Mouse (Mus musculus) embryonic facial prominence, embryonic 14.5 days (tissue): Measurements from ENCODE around the gene Patj. TPM values are rescaled to one million over a fixed set of nuclear protein-coding genes. Genes with fewer than 3 reads are reported as not detected.

Experiments
- ATAC-seq: fragments of 200-750 bp; cut with Nextera tagmentation; 2 replicates; pipeline ENCODE4 v1.8.0; 2017; ENCODE audit warnings: low read depth, moderate number of reproducible peaks, moderate TSS enrichment
- DNase-seq: peaks from one replicate; pipeline ENCODE4 v3.0.0-alpha.2; 2015; ENCODE audit warnings: low spot score
- H3K27ac ChIP-seq: fragments of 300-500 bp; sonication (generic); replicated peaks from 2 replicates; pipeline ENCODE4 v1.5.1; 2014; ENCODE audit warnings: low read depth, mild to moderate bottlenecking, low read length, moderate library complexity
- H3K27me3 ChIP-seq: fragments of 300-500 bp; sonication (generic); replicated peaks from 2 replicates; pipeline ENCODE4 v1.6.1; 2014; ENCODE audit warnings: low read length; ENCODE audit not compliant: control insufficient read depth, insufficient read depth
- H3K36me3 ChIP-seq: fragments of 300-500 bp; sonication (generic); 2 replicates; pipeline ENCODE4 v1.6.1; 2014; ENCODE audit warnings: low read length, mixed read lengths; ENCODE audit not compliant: control insufficient read depth, insufficient read depth
- H3K4me1 ChIP-seq: fragments of 300-500 bp; sonication (generic); 2 replicates; pipeline ENCODE4 v1.6.1; 2014; ENCODE audit warnings: antibody characterized with exemption, low read length; ENCODE audit not compliant: control insufficient read depth, insufficient read depth
- H3K4me2 ChIP-seq: fragments of 300-500 bp; sonication (generic); 2 replicates; pipeline ENCODE4 v1.6.1; 2014; ENCODE audit warnings: low read depth, mild to moderate bottlenecking, low read length, moderate library complexity, mixed read lengths
- H3K4me3 ChIP-seq: fragments of 300-500 bp; sonication (generic); 2 replicates; pipeline ENCODE4 v1.5.1; 2014; ENCODE audit warnings: low read depth, mild to moderate bottlenecking, low read length
- H3K9ac ChIP-seq: fragments of 300-500 bp; sonication (generic); 2 replicates; pipeline ENCODE4 v1.6.1; 2014; ENCODE audit warnings: low read depth, mild to moderate bottlenecking, low read length, moderate library complexity, mixed read lengths
- H3K9me3 ChIP-seq: fragments of 300-500 bp; sonication (generic); 2 replicates; pipeline ENCODE4 v1.6.1; 2016; ENCODE audit warnings: low read length; ENCODE audit not compliant: control insufficient read depth
- WGBS: fragments of 180-500 bp; shearing (Covaris S2); extraction: QIAGEN DNeasy Blood & Tissue Kit; methylation state at CpG from one replicate; pipeline ENCODE4 v1.1.7; 2014; 5-methylcytosine and 5-hydroxymethylcytosine counted together
- microRNA-seq: library from miRNA; unstranded; fragments of <30 nt; microRNA quantifications from one replicate; pipeline ENCODE4, GENCODE M21; 2016; ENCODE audit warnings: borderline number of aligned reads
- polyA plus RNA-seq: library from polyadenylated mRNA; unstranded; fragments of >200 nt; fragmentation: Nextera tagmentation; extraction: Ambion mirVana; gene quantifications from 2 replicates; pipeline ENCODE4 v1.2.1, GENCODE M21; 2014

The Patj gene
- polyA plus RNA-seq, 1 experiment from 2014 or later: 12.3 TPM

DNA sequence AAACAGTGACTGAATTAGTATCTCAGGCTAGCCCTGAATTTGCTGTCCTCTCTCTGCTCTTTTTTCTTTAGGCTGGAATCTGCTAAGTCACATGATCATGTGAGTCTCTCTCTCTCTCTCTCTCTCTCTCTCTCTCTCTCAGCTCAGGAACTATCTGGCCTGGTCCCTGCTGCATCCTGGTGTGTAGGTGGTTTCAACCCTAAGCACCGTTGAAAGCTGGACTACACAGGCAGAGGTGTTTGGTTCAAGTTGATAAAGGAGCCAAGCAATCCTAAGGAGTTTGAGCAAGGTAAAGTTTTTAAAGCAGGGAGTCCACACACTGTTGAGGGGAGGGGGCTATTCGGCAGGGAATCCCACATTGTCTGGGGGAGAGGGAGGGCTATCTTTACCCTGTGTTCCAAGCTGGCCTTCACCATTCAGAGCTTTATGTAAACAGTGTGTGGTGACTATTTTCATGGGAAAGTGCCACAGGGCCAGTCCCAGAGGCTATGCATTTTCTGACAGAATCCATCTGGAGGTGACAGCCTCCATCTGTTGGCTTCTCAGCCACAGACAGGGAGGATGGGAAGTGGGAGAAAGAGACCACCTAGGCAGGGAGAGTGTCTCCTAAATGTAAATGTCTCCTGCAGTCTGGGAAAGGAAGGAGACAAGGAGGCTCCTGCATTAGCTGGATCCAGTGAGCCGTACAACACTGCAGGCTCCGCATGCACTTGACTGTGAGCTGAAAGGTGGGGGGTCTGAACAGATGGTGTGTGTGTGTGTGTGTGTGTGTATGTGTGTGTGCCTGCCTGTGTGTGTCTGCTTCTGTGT, 362.6 kb downstream of the Patj start:
- no peak overlapping the region for H3K4me2 ChIP-seq
- no peak overlapping the region for H3K9ac ChIP-seq
- H3K27ac ChIP-seq: no peak overlapping the region
- ATAC-seq (peak; percentile 51; the same call in 1 of the 2 replicates), DNase-seq (peak; percentile 34)
- WGBS: 46% methylated on average over 4 of the region's 4 CpGs
- no peaks in the 10 kb centered on the region for H3K27me3 ChIP-seq
- H3K4me3 ChIP-seq: no peak overlapping the region
- H3K4me1 ChIP-seq: no peaks in the 10 kb centered on the region
- no peaks in the 10 kb centered on the region for H3K9me3 ChIP-seq
- H3K36me3 ChIP-seq: 0 out of 2 replicates have a peak, but pooled peaks cover 15% of the 10 kb centered on the region

- Histone ChIP-seq H3K4me1 (no peaks in the 10 kb centered on the region), H3K27ac (no peak overlapping the region), H3K9ac (no peak overlapping the region), H3K4me2 (no peak overlapping the region), H3K36me3 (0 out of 2 replicates have a peak, but pooled peaks cover 21% of the 10 kb centered on the region), H3K4me3 (no peak overlapping the region), H3K9me3 (no peaks in the 10 kb centered on the region), H3K27me3 (no peaks in the 10 kb centered on the region)
- no peak for DNase-seq
- 57% methylated on average over 3 of the region's 3 CpGs for WGBS
- no peak for ATAC-seq
Observed at GRCm38 (mm10) chr4:98758872-98759518, 363.4 kb downstream of the Patj start.

DNA sequence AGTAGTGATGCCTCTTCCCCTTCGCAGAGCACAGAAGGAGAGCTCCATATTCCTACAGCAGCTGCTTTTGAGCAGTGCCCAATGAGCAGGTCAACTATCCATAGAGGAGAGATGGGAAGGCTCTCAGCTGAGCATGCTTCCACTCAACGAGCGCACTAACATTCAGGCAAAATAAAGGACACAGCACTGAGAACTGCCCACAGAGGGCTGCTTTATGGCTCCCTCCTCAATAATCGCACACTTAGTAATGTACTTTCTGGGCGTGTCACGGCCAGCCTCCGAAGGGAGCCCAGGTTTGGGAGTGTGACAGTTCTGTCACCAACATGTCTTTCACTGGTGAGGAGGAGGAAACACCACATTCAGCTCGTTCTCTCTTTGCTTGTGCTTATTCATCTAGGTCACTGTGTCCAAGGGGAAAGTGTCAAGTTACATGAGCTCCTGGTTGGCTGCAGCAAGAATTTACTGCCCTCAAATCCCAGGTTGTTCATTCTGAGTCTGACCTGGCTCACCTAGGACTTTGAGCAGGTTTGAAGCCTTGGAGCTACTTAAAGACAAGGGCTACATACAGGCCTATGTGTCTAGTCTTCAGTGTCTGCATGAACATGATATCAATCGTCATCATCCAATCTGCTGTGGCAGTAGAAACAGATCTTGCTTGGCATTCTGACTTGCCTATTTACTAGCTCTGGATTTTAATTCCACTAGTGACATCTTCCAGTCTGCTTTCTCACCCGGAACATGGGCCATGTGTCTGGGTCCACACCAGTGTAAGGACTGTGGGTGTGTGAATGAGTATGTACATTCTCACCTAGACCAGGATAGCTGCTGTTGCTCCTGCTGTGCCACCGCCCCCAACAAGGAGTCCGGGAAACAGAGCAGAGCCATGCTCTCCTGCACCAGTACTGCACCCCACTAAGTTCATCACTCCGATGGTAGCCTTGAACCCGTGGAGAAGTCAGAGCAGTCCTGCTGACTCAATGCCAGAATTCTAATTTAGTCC, 371.8 kb downstream of the Patj start:
- H3K9ac ChIP-seq: no peak overlapping the region
- no peak for ATAC-seq
- no peak overlapping the region for H3K4me2 ChIP-seq
- WGBS: 67% methylated on average over 14 of the region's 14 CpGs
- no peaks in the 10 kb centered on the region for H3K4me1 ChIP-seq
- no peaks in the 10 kb centered on the region for H3K27me3 ChIP-seq
- H3K36me3 ChIP-seq: peaks cover 42% of the 10 kb centered on the region
- H3K27ac ChIP-seq: no peak overlapping the region
- DNase-seq: no peak
- no peaks in the 10 kb centered on the region for H3K9me3 ChIP-seq
- no peak overlapping the region for H3K4me3 ChIP-seq

Small RNA genes within 50 kb of the gene (microRNA-seq; reads per million reads assigned to microRNA genes)
- gene Gm22625 (not detected), gene Gm26154 (not detected)

Other genes with a start within 250 kb of the Patj start
- gene Tm2d1, start 12.5 kb upstream of the Patj start, polyA plus RNA-seq: 89.7 and 96.3 TPM in 2 replicates